Mouse (Mus musculus) forelimb bud, embryonic 11.5 days (tissue): ENCODE measurements around the gene Gm10073.
"Not testable (repeated sequence)": the region's sequence is repeated elsewhere in the genome, so short reads cannot be mapped to it uniquely, and the experiment has no call there.

Experiments
- DNase-seq: peaks from one replicate; pipeline ENCODE4 v3.0.0-alpha.2; 2012; ENCODE audit warnings: low read depth, low spot score

Gene Gm10073

DNA sequence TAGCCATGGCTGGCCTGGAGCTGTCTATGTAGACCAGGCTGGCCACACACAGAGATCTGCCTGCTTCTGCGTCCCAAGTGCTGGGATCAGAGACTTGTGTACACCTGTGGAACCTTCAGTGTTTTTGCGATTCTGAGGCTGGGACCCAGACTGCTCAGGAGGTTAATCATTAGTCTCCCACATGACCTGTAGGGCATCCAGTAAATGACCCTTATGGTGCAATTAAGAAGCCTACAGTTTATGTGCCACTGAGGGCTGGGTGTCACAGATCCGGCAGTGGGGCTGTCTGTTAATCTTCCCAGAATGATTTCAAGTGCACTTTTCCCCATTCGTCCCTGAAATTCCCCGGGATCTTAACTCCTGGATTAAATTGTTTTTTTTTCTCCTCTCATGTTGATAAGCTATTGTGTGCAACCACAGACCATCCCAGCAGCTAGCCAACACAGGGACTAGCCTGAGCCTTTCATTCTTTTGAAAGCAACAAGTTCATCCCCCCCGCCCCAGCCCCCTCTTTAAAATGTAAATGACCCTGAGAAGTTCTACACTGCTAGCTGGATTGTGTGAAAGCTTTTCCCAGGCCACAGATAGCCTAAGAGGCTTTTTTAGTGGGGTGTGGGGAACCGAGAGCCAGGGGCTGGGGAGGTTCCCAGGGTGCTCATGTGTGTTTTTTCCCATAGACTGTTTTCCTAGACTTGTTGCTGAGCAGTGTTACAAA, 26.2 kb upstream of the Gm10073 start:
- DNase-seq: no peak

- no peak for DNase-seq
Observed at GRCm38 (mm10) chr8:106597067-106597466, 23.8 kb upstream of the Gm10073 start.

- DNase-seq: not testable (repeated sequence)
Observed at GRCm38 (mm10) chr8:106595623-106596022, 22.4 kb upstream of the Gm10073 start.

DNA sequence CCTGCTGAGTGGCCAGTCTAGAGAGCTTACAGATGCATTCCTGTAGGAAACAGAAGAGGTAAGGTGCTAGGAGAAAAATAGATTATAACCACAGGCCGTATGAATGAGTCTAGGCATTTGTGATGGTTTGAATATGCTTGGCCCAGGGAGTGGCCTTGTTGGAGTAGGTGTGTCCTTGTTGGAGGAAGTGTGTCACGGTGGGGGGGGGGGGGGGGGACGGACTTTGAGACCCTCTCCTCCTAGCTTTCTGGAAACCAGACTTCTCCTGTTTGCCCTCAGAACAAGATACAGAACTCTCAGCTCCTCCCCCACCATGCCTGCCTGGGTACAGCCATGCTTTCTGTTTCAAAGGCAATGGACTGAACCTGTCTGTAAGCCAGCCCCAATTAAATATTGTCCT, 19.2 kb upstream of the Gm10073 start:
- no peak for DNase-seq

DNA sequence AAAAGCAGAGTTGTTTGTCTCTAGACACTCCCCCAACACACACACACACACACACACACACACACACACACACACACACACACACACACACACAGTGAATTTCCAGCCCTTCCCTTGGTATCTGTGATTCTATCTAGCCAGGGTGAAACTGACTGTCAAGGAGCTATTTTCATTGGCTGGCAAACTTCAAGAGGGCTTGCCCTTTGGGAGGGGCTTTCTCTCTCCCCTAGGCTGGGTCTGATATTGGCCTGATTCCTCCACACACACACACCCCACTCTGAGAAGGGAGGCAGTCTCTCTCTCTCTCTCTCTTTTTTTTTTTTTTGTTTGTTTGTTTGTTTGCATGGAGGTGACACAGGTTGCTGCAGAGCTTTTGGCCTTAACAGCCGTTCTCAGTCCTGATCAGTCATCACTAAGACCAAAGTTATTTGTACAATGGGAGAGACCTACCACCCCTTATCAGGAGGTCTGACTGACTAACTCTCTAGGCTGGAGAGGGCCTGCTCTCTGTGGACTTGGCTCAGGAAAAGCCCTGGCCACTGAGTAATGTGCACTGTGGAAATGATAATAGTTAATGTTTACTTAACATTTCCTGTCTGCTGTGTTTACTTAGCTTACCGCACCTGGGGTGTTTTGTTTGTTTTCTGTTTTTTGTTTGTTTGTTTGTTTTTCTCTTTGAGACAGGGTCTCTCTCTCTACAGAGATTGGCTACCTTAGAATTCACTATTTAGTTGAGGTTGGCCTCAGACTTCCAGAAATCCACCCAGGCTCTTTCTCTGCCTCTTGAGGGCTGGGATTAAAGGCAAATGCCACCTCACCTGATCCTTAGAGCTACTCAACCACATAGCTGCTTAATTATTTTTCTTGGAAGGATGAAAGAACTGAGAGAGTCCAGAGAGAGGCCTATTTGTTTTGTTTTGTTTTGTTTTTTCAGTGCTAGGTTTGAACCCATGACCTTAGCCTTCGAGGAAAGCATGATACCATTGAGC, 15.5 kb upstream of the Gm10073 start:
- DNase-seq: no peak

DNA sequence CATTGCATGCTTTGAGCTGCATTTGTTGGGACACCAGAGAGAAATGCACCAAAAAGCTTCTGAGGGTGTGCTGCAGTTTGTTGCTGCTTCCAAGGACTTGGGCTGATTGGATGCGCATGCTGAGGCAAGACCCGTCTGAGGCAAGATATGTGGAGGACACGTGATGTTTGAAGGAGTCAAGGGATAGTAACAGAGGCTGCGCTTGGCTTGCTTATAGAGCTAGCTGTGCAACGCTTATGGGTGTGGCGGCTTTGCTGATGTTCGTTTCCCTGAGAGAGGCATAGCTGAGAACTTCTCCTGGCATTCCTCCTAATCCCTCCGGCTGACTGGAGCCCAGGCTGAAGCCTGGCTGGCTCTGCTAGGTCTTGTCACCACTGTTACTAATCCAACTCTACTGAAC, 13.6 kb upstream of the Gm10073 start:
- DNase-seq: no peak

- no peak for DNase-seq
Observed at GRCm38 (mm10) chr8:106585671-106586037, 12.4 kb upstream of the Gm10073 start.

- no peak for DNase-seq
Observed at GRCm38 (mm10) chr8:106584942-106585670, 11.8 kb upstream of the Gm10073 start.

GRCm38 (mm10) chr8:106581344-106582088, 8.3 kb upstream of the Gm10073 start:
- no peak for DNase-seq

DNA sequence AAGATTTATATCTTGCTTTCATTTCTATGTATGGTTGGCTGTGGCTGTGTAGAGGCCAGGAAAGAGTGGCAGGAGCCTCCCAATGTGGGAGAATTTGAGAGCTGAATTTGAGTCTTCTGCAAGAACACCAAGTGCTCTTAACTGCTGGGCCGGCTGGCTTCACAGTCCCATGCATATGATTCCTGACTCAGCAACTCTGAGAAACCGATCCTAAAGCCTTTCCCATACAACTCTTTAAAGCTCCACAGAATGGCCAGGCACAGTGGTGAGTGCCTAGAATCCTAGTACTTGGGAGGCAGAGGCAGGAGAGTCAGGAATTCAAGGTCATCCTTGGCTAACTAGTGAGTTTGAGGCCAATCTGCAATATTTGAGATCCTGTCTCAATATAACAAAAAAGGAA, 6.2 kb upstream of the Gm10073 start:
- no peak for DNase-seq

DNA sequence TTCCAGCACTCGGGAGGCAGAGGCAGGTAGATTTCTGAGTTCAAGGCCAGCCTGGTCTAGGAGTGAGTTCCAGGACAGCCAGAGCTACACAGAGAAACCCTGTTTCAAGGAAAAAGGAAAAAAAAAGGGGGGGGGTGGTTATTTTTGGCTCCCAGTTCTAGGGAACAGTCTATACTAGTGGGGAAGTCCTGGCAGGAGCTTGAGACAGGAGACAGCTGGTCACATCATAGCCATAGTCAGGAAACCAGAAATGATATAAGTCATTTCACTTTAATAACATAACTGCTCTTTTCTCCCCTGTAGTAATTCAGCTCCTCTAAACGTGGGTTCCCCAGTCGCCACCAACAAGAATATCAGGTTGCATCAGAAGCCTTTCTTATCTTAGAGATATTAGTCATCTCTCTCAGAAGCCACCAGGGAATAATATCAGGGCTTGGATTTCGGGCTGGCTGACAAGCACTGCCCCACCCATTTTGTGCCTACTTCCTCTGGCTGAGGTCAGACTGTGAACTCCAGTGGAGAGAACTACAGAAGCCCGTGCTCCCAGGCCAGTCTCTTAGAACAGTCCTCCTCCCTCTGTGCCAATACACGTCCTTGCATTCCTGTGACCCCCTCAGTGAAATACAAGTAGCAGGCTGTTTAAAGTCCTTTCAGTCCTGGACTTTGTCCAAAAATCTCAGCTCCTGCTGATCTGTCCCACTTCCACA, 3.7 kb upstream of the Gm10073 start:
- no peak for DNase-seq

GRCm38 (mm10) chr8:106574283-106574682, 1.0 kb upstream of the Gm10073 start:
- DNase-seq: no peak

DNA sequence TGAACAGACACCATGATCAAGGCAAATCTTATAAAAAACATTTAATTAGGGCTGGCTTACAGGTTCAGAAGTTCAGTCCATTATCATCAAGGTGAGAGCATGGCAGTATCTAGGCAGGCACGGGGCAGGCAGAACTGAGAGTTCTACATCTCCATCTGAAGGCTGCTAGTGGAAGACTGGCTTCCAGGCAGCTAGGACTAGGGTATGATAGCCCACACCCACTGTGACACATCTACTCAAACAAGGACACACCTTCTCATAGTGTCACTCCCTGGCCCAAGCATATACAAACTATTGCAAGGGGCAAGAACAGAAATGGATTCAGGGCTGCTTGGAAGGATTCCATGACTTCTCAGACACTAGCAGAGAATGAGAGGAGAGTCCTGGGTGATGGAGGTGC, 1.1 kb downstream of the Gm10073 start:
- DNase-seq: not testable (repeated sequence)

GRCm38 (mm10) chr8:106571551-106572172, 1.6 kb downstream of the Gm10073 start:
- no peak for DNase-seq

DNA sequence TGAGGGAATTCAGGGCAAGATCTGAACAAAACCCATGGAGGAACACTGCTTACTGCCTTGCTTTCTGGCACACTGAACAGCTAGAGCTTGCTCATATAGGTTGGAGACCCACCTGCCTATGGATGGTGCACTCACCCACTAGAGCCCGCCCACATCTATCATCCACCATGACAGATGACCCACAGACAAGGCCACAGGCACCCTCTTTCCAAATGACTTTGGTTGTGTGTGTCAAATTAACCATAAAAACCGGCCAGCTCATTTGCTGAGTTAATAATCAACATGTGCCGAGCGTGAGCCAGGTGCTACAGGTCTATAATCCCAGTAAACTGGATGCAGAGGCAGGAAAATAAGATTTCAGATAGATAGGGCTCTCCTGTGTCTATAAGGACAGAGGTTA, 2.9 kb downstream of the Gm10073 start:
- DNase-seq: no peak

DNA sequence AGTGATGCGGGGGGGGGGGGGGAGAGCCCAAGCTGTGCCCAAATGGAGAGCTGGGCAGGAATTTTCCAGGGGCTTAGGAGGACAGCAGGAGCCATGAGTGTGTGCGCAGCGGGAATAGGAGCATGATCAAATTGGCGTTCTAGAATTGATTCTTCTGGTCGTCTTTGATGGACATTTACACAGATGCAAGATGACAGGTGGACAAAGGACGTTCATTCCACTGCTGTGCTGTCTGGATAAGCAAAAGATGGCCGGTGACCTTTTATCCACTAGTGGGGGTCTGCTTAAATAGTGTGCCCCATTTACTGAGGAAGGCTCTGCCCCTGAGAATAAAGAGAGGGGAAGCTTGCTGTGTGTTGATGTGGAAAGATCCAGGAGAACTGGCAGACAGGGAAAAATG, 4.3 kb downstream of the Gm10073 start:
- DNase-seq: no peak

DNA sequence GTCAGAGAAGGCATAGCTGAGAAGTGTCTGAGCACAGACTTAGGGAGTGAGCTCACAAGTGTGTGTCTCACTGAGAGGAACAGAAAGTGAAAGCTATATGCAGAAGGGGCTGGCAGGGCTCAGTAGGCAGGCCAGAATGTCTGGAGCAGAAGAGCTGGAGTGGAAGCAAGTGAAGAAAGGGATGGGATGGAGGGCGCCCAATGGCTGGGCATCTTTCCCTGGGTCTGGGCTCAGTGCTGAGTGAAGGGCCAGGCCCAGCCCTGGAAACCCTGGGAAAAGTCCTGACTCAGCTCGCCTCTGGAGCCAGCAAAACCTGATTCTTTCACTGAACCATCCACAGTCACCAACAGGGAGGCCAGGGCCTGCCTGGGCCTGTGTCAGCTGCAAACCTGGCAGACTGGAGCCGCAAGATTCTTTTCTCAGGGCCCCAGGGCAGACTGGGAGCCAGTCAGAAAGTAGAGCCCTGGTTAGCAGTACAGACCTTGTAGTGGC, 9.5 kb downstream of the Gm10073 start:
- DNase-seq: peak; percentile 50

GRCm38 (mm10) chr8:106561097-106561865, 12.0 kb downstream of the Gm10073 start:
- DNase-seq: peak; percentile 61

DNA sequence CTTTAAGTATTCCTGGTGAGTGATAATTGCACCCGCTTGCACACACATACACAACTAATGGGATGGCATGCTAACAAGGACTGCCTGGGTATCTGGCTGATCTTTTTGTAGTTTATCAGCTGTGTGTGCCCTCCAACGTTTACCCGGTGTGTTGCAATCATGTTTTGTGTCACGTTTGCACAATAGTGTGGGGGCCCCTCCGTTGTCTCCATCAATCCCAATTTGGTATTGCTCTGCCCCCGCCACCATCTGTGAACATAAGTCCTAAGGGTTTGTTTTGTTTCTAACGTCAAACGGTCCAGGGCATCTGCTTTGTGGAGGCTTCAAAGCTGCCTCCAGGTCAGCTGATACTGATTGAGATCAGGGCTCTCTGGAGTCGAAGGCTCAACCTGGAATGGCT, 13.4 kb downstream of the Gm10073 start:
- no peak for DNase-seq
